Mouse (Mus musculus) bone marrow macrophage, adult 2 months (primary cell): ENCODE results near the gene Grm8.

Source experiments
- CTCF ChIP-seq: IDR thresholded peaks from 2 replicates; pipeline ENCODE4 v1.5.1; 2012; ENCODE audit warnings: low read depth, mild to moderate bottlenecking, low read length, moderate library complexity
- POLR2A ChIP-seq: IDR thresholded peaks from 2 replicates; pipeline ENCODE4 v1.6.1; 2012; ENCODE audit warnings: mild to moderate bottlenecking, low read depth, low read length, borderline replicate concordance

DNA sequence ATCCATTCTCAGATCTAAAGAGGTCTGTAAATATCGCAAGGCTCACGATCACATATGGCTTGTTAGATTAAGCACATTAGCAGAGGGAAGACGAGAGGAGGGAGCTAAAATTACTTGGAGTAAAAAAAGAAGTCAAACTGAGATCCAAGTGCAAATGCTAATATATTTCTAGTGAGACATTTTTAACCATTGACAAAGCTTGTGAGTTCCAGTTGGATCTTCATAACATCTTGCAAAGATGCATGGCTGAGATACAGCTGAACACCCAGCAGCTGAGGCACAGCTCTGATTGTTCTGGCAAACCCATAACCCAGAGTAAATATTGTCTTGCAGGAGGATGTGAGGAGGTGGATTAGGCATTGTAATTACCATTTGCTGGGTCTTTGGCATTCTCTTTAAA, 445.6 kb downstream of the Grm8 start:
- TF ChIP-seq CTCF (no peak), POLR2A (no peak)
